Mouse (Mus musculus) CH12.LX (cell line): ENCODE data around the gene Rtn2.
A peak's percentile ranks its signal among the peaks of the same experiment; 100 is the strongest.

ENCODE experiments used
- CTCF ChIP-seq, 2 experiments: IDR thresholded peaks in 1 of 2; conservative IDR thresholded peaks in 1 of 2; 2 replicates each; pipeline ENCODE4 v1.5.1; 2011 to 2012; ENCODE audit warnings: low read depth in 2 of 2, low read length in 2 of 2, improper control_type of control experiment in 1 of 2, inconsistent platforms in 1 of 2, mild to moderate bottlenecking in 1 of 2, moderate library complexity in 1 of 2
- HCFC1 ChIP-seq: IDR thresholded peaks from 2 replicates; pipeline ENCODE4 v1.6.1; 2012; ENCODE audit warnings: low read depth, mild to moderate bottlenecking, inconsistent platforms, low read length, improper control_type of control experiment
- KAT2A ChIP-seq: IDR thresholded peaks from 2 replicates; pipeline ENCODE4 v1.6.1; 2012; ENCODE audit warnings: low read length, improper control_type of control experiment, inconsistent platforms; ENCODE audit not compliant: insufficient replicate concordance
- MEF2A ChIP-seq: IDR thresholded peaks from 2 replicates; pipeline ENCODE4 v1.6.1; 2014; ENCODE audit warnings: low read depth, mild to moderate bottlenecking, inconsistent platforms, low read length, improper control_type of control experiment, borderline replicate concordance
- POLR2A ChIP-seq: IDR thresholded peaks from 2 replicates; pipeline ENCODE4 v1.6.1; 2011; ENCODE audit warnings: low read depth, mild to moderate bottlenecking, improper control_type of control experiment, low read length
- SIN3A ChIP-seq: IDR thresholded peaks from 2 replicates; pipeline ENCODE4 v1.6.1; 2012; ENCODE audit warnings: low read length, improper control_type of control experiment, inconsistent platforms
- USF1 ChIP-seq: IDR thresholded peaks from 2 replicates; pipeline ENCODE4 v1.6.1; 2014; ENCODE audit warnings: low read depth, mild to moderate bottlenecking, inconsistent platforms, low read length, improper control_type of control experiment
- ZMIZ1 ChIP-seq: IDR thresholded peaks from 2 replicates; pipeline ENCODE4 v1.6.1; 2012; ENCODE audit warnings: low read depth, mild to moderate bottlenecking, inconsistent platforms, low read length, improper control_type of control experiment

DNA sequence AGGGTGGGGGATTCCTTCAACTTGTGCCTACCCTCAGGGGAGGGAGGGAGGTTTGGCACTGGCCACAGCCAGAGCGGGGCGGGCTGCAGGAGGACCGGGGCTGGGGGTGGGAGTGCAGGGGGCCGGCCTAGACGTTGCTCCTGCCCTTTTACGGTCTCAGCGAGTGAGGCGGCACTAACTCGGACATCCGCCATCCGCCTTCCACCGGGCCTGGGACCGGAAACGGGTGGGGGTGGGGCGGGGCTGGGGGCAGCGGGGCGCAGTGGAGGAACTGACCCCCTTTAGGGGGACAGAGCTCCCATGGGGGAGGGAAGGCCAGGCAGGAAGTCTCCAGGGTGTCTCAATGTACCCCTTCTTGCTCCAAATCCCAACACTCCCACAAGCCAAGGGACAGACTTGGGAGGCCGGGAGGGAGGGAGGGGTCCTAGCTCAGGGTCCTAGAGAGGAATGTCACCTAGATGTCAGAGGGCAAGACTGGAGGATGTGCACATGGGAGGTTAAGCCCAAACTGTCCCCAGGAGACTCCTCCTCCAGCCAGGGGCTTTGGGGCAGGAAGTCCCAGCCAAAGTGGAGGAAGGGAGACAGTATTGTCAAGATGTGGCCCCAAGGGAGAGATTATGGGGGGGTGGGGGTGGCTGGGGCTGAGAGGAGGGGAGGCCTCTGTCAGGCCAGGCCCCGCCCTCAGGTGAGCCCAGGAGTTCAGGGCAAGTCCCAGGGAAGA is 12.5 kb upstream of the Rtn2 start:
- no peak for TF ChIP-seq CTCF (conservative IDR thresholded peaks at IDR 0.05 in 1 of 2, IDR thresholded peaks at IDR 0.05 in 1 of 2; ENCODE audit: low read depth in 2 of 2, low read length in 2 of 2)
- TF ChIP-seq USF1: no peak
- peak; percentile 37; the same call in 1 of the 2 replicates for TF ChIP-seq POLR2A
- TF ChIP-seq MEF2A: no peak
- 0 out of 2 replicates have a peak, but pooled peaks have one; percentile 15 for TF ChIP-seq ZMIZ1
- peak; percentile 38 for TF ChIP-seq HCFC1
- peak; percentile 73 for TF ChIP-seq SIN3A
- TF ChIP-seq KAT2A: 0 out of 2 replicates have a peak, but pooled peaks have one; percentile 34
